Comparison of ENCODE assay signal across 20 mouse cellular contexts in genomic region chr1:58420032-58420431, GRCm38 (mm10). TPM values are rescaled to one million over a fixed set of nuclear protein-coding genes. Genes with fewer than 3 reads are reported as not detected.
A peak's percentile ranks its signal among the peaks of the same experiment; 100 is the strongest.
DNase-seq lines count a peak whose midpoint lies in the region; ATAC-seq and TF ChIP-seq lines count a peak whose summit lies in the region.
"Had no signal": no experiment of that assay in that cellular context is flagged by ENCODE, and none has a peak within 500 bp of the region (broad histone marks: within the 10 kb centered on the region; RNA-seq: fewer than 3 reads in every experiment).

No protein-coding gene starts in this region.

- no peak overlapping the region for H3K4me3 ChIP-seq in heart, embryonic 12.5 days
- H3K4me3 ChIP-seq in testis, adult 2 months (ENCODE audit: control insufficient read depth, low read depth, low read length): peak overlapping the region; percentile 13
- H3K4me3 ChIP-seq in kidney, embryonic 16.5 days (ENCODE audit: low read length): no peak overlapping the region
- H3K4me3 ChIP-seq: embryonic facial prominence, embryonic 15.5 days; forebrain, embryonic 15.5 days; heart, embryonic 10.5 days; hindbrain, embryonic 15.5 days had no signal

- H3K4me2 ChIP-seq in heart, embryonic 12.5 days: 0 out of 2 replicates have a peak overlapping the region, but pooled peaks have one; percentile 19
- H3K4me2 ChIP-seq in kidney, embryonic 16.5 days (replicated peaks; ENCODE audit: low read depth, low read length): no peak overlapping the region
- H3K4me2 ChIP-seq: embryonic facial prominence, embryonic 15.5 days; forebrain, embryonic 15.5 days; hindbrain, embryonic 15.5 days had no signal

- H3K9ac ChIP-seq in heart, embryonic 12.5 days: no peak overlapping the region
- H3K9ac ChIP-seq in kidney, embryonic 16.5 days (replicated peaks; ENCODE audit: low read length): no peak overlapping the region
- H3K9ac ChIP-seq: embryonic facial prominence, embryonic 15.5 days; forebrain, embryonic 15.5 days; hindbrain, embryonic 15.5 days had no signal

- H3K9me3 ChIP-seq in heart, embryonic 12.5 days (replicated peaks): no peaks in the 10 kb centered on the region
- H3K9me3 ChIP-seq in kidney, embryonic 16.5 days (ENCODE audit: low read length): no peaks in the 10 kb centered on the region
- H3K9me3 ChIP-seq: embryonic facial prominence, embryonic 15.5 days; forebrain, embryonic 15.5 days; G1E; heart, embryonic 10.5 days; hindbrain, embryonic 15.5 days had no signal

- no peak overlapping the region for H3K27ac ChIP-seq in heart, embryonic 12.5 days (ENCODE audit: poor library complexity, severe bottlenecking)
- no peak overlapping the region for H3K27ac ChIP-seq in testis, adult 2 months (ENCODE audit: control insufficient read depth, insufficient read depth, low read depth, low read length)
- H3K27ac ChIP-seq in kidney, embryonic 16.5 days (ENCODE audit: low read length): no peak overlapping the region
- H3K27ac ChIP-seq: embryonic facial prominence, embryonic 15.5 days; forebrain, embryonic 15.5 days; heart, embryonic 10.5 days; hindbrain, embryonic 15.5 days had no signal

- no peak for DNase-seq in heart, postnatal 10 days
- no peak for DNase-seq in testis, postnatal 14 days (ENCODE audit: low spot score)
- peak; percentile 46 for DNase-seq in induced T-regulatory cell, adult 2 months (ENCODE audit: low read depth)
- DNase-seq: adrenal gland, postnatal 14 days; cerebellum, adult 18-20 months; cerebellum, postnatal 14 days; embryo, embryonic 11 days; gastrocnemius, postnatal 14 days; heart, postnatal 36 days had no signal

- 82% methylated on average over 10 of the region's 10 CpGs for WGBS in heart, embryonic 12.5 days
- 88% methylated on average over 10 of the region's 10 CpGs for WGBS in kidney, embryonic 16.5 days

- H3K27me3 ChIP-seq in heart, embryonic 12.5 days (replicated peaks): no peaks in the 10 kb centered on the region
- H3K27me3 ChIP-seq in testis, adult 2 months (ENCODE audit: control insufficient read depth, insufficient read depth, low read length): no peaks in the 10 kb centered on the region
- H3K27me3 ChIP-seq in kidney, embryonic 16.5 days (ENCODE audit: insufficient read depth, low read length): no peaks in the 10 kb centered on the region
- H3K27me3 ChIP-seq: embryonic facial prominence, embryonic 15.5 days; forebrain, embryonic 15.5 days; hindbrain, embryonic 15.5 days had no signal

- peaks cover 57% of the 10 kb centered on the region for H3K36me3 ChIP-seq in heart, embryonic 12.5 days
- peaks cover 3% of the 10 kb centered on the region for H3K36me3 ChIP-seq in testis, adult 2 months (ENCODE audit: control insufficient read depth, insufficient read depth, low read length)
- peaks cover 53% of the 10 kb centered on the region for H3K36me3 ChIP-seq in kidney, embryonic 16.5 days (ENCODE audit: insufficient read depth, low read length)

- intact Hi-C loops in heart, postnatal 10 days (cut with DNase I): no loop called here

- H3K4me1 ChIP-seq in heart, embryonic 12.5 days (replicated peaks): peaks cover 24% of the 10 kb centered on the region
- H3K4me1 ChIP-seq in testis, adult 2 months (ENCODE audit: control insufficient read depth, insufficient read depth, low read length): peaks cover 2% of the 10 kb centered on the region; the same call in 1 of the 2 replicates
- peaks cover 24% of the 10 kb centered on the region for H3K4me1 ChIP-seq in kidney, embryonic 16.5 days (ENCODE audit: insufficient read depth, low read length)

- TF ChIP-seq POLR2A in testis, adult 2 months (IDR thresholded peaks at IDR 0.05; ENCODE audit: control insufficient read depth, low read depth, low read length): no peak

- TF ChIP-seq CTCF in testis, adult 2 months (IDR thresholded peaks at IDR 0.05; ENCODE audit: control insufficient read depth, insufficient read depth, insufficient replicate concordance, low read depth, low read length): no peak

- ATAC-seq in heart, embryonic 12.5 days (ENCODE audit: insufficient number of reproducible peaks, low FRiP score): no peak
- ATAC-seq in kidney, embryonic 16.5 days (ENCODE audit: low FRiP score, low TSS enrichment): no peak
- ATAC-seq: activated CD4-positive, CD25-positive, alpha-beta regulatory T cell, adult 4 months; forebrain, embryonic 15.5 days; inflammation-experienced regulatory T-cells, adult 6 months; intestine, postnatal 0 days had no signal

RNA-seq across cellular contexts. Expression of gene Clk1, which starts 3.8 kb away (rescaled TPM):
- 144 TPM in 2 replicates for polyA plus RNA-seq in heart, embryonic 12.5 days (2016; fragmentation: Nextera tagmentation; extraction: Ambion mirVana)
- 10 to 100 TPM; 62.6 to 80.1 TPM for total RNA-seq in heart, postnatal 10 days (2021)
- 20.8 and 27.8 TPM in 2 replicates for polyA plus RNA-seq in testis, adult 2 months (2012; rRNA removed)
- polyA plus RNA-seq in kidney, embryonic 16.5 days (2015; fragmentation: Nextera tagmentation; extraction: Ambion mirVana): 191 and 204 TPM in 2 replicates

RNA-seq across cellular contexts. Expression of gene Nif3l1, which starts 24.9 kb away (rescaled TPM):
- 29.0 and 29.2 TPM in 2 replicates for polyA plus RNA-seq in heart, embryonic 12.5 days (2016; fragmentation: Nextera tagmentation; extraction: Ambion mirVana)
- total RNA-seq in heart, postnatal 10 days (2021): 10 to 100 TPM; 15.1 to 15.8 TPM
- polyA plus RNA-seq in testis, adult 2 months (2012; rRNA removed): 8.0 and 8.3 TPM in 2 replicates
- polyA plus RNA-seq in kidney, embryonic 16.5 days (2015; fragmentation: Nextera tagmentation; extraction: Ambion mirVana): 51.9 and 52.2 TPM in 2 replicates

RNA-seq across cellular contexts. Expression of gene Ppil3, which starts 25.3 kb away (rescaled TPM):
- 32.9 and 34.2 TPM in 2 replicates for polyA plus RNA-seq in heart, embryonic 12.5 days (2016; fragmentation: Nextera tagmentation; extraction: Ambion mirVana)
- total RNA-seq in heart, postnatal 10 days (2021): 10 to 100 TPM; 18.7 TPM
- polyA plus RNA-seq in testis, adult 2 months (2012; rRNA removed): 13.4 and 14.8 TPM in 2 replicates
- polyA plus RNA-seq in kidney, embryonic 16.5 days (2015; fragmentation: Nextera tagmentation; extraction: Ambion mirVana): 55.6 and 60.6 TPM in 2 replicates

RNA-seq across cellular contexts. Expression of gene Bzw1, which starts 27.3 kb away (rescaled TPM):
- polyA plus RNA-seq in heart, embryonic 12.5 days (2016; fragmentation: Nextera tagmentation; extraction: Ambion mirVana): 261 and 270 TPM in 2 replicates
- total RNA-seq in heart, postnatal 10 days (2021): 100 to 1,000 TPM; 109 to 117 TPM
- polyA plus RNA-seq in testis, adult 2 months (2012; rRNA removed): 92.7 and 99.2 TPM in 2 replicates
- 350 and 352 TPM in 2 replicates for polyA plus RNA-seq in kidney, embryonic 16.5 days (2015; fragmentation: Nextera tagmentation; extraction: Ambion mirVana)
